Mouse (Mus musculus): Measurements from ENCODE around the gene Rasip1. TPM values are rescaled to one million over a fixed set of nuclear protein-coding genes. Genes with fewer than 3 reads are reported as not detected.

Gene Rasip1
- polyA plus RNA-seq, 1 experiment = 1.6 TPM

GRCm38 (mm10) chr7:45649351-45649750, 22.1 kb downstream of the Rasip1 start:
- TF ChIP-seq GATA1 (IDR thresholded peaks at IDR 0.05; ENCODE audit: low read length) = no peak

DNA sequence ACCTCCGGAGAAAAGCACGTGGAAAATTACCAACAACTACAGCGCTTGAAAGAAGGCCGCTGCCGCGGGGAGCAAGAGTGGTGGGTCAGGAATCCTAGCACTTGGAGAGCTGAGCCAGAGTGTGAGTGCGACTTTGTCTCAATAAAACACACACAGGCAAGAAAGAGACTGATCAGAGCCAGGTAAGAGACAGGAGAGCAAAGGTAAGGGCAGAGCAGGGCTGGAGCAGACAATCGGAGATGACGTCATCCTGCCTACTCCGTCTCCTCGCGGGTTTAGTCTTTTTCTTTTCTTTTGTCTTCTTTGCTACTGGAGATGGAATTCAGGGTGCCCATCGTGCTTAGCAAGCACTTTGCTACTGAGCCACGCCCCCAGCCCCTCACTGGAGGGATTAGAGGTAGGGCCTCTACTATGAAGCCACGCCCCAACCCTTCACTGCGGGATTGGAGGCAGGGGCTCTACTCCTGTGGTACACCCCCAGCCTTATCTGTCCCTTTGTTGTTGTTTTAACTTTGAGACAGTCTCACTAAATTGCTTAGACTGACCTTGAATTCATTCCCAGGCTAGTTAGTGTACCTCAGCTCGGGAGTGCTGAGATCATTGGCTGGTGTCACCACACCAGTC, 27.2 kb downstream of the Rasip1 start:
- TF ChIP-seq GATA1 (IDR thresholded peaks at IDR 0.05; ENCODE audit: low read length) = no peak

GRCm38 (mm10) chr7:45660746-45661478, 33.6 kb downstream of the Rasip1 start:
- no peak for TF ChIP-seq GATA1 (IDR thresholded peaks at IDR 0.05; ENCODE audit: low read length)

GRCm38 (mm10) chr7:45665303-45666138, 38.2 kb downstream of the Rasip1 start:
- no peak for TF ChIP-seq GATA1 (IDR thresholded peaks at IDR 0.05; ENCODE audit: low read length)

DNA sequence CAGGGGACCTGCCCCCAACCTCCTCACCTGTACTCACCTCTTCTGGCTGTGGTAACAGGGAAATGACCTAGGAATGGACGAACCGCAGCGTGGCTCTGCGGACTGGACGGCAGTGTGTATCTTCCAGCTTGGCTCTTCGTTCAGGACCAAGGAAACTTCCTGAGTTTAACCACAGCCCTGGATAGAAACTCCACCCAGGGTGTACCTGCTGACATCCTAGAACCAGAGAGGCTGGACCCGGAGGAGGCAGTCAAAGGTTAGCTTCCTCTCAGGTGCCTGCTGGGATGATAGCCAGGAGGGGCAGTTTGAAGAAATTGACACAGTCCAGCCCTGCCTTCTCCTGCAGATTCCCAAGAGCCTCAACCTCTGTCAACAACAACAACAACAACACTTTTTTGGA, 38.9 kb downstream of the Rasip1 start, which contains the start of gene Fut2:
Gene Fut2, minus strand, starts transcription at position 234 of the 400 bp plus-strand sequence.
- no peak for TF ChIP-seq GATA1 (IDR thresholded peaks at IDR 0.05; ENCODE audit: low read length)

- TF ChIP-seq GATA1 (IDR thresholded peaks at IDR 0.05; ENCODE audit: low read length) = no peak
These were observed 40.5 kb downstream of the Rasip1 start for GRCm38 (mm10) chr7:45667761-45668160.

- no peak for TF ChIP-seq GATA1 (IDR thresholded peaks at IDR 0.05; ENCODE audit: low read length)
These were observed 41.6 kb downstream of the Rasip1 start for GRCm38 (mm10) chr7:45668921-45669320.

- TF ChIP-seq GATA1 (IDR thresholded peaks at IDR 0.05; ENCODE audit: low read length) = no peak
These were observed 50.5 kb downstream of the Rasip1 start for GRCm38 (mm10) chr7:45677627-45678295.

GRCm38 (mm10) chr7:45678513-45678912, 51.2 kb downstream of the Rasip1 start:
- no peak for TF ChIP-seq GATA1 (IDR thresholded peaks at IDR 0.05; ENCODE audit: low read length)

GRCm38 (mm10) chr7:45679966-45680621, 52.8 kb downstream of the Rasip1 start:
- TF ChIP-seq GATA1 (IDR thresholded peaks at IDR 0.05; ENCODE audit: low read length) = no peak

GRCm38 (mm10) chr7:45681046-45681736, 53.9 kb downstream of the Rasip1 start:
- TF ChIP-seq GATA1 (IDR thresholded peaks at IDR 0.05; ENCODE audit: low read length) = peak; percentile 5

- no peak for TF ChIP-seq GATA1 (IDR thresholded peaks at IDR 0.05; ENCODE audit: low read length)
These were observed 55.1 kb downstream of the Rasip1 start for GRCm38 (mm10) chr7:45682144-45683126.

- TF ChIP-seq GATA1 (IDR thresholded peaks at IDR 0.05; ENCODE audit: low read length) = no peak
These were observed 56.2 kb downstream of the Rasip1 start, which contains the start of gene Ntn5 for GRCm38 (mm10) chr7:45683396-45684050. Gene Ntn5 (plus strand): TSS chr7:45684022.

Measured in G1E-ER4 (cell line).